Mouse (Mus musculus): Measurements from ENCODE around the gene Ubr4. TPM values are rescaled to one million over a fixed set of nuclear protein-coding genes. Genes with fewer than 3 reads are reported as not detected.
A peak's percentile ranks its signal among the peaks of the same experiment; 100 is the strongest.

Ubr4 gene
- polyA plus RNA-seq, 1 experiment from 2014 or later, result 68.6 TPM

GRCm38 (mm10) chr4:139464163-139464562 lies 111.8 kb downstream of the Ubr4 start:
- no peak overlapping the region for H3K9ac ChIP-seq (replicated peaks)
- no peaks in the 10 kb centered on the region for H3K9me3 ChIP-seq
- H3K4me3 ChIP-seq (replicated peaks), result no peak overlapping the region
- no peak overlapping the region for H3K4me2 ChIP-seq
- WGBS, result 93% methylated on average over 12 of the region's 12 CpGs
- no peak overlapping the region for H3K27ac ChIP-seq
- H3K4me1 ChIP-seq (replicated peaks), result no peaks in the 10 kb centered on the region
- ATAC-seq (ENCODE audit: insufficient number of reproducible peaks, insufficient read depth, low FRiP score, low TSS enrichment, low read depth), result no peak
- H3K27me3 ChIP-seq, result no peaks in the 10 kb centered on the region
- peaks cover 100% of the 10 kb centered on the region for H3K36me3 ChIP-seq

GRCm38 (mm10) chr4:139466541-139466940 lies 114.1 kb downstream of the Ubr4 start:
- Histone ChIP-seq H3K4me2 (no peak overlapping the region), H3K4me3 (replicated peaks) (no peak overlapping the region), H3K27ac (no peak overlapping the region), H3K9me3 (no peaks in the 10 kb centered on the region), H3K9ac (replicated peaks) (no peak overlapping the region), H3K27me3 (no peaks in the 10 kb centered on the region), H3K4me1 (replicated peaks) (no peaks in the 10 kb centered on the region), H3K36me3 (peaks cover 100% of the 10 kb centered on the region)
- ATAC-seq (ENCODE audit: insufficient number of reproducible peaks, insufficient read depth, low FRiP score, low TSS enrichment, low read depth), result no peak
- WGBS, result 90% methylated on average over 6 of the region's 6 CpGs

DNA sequence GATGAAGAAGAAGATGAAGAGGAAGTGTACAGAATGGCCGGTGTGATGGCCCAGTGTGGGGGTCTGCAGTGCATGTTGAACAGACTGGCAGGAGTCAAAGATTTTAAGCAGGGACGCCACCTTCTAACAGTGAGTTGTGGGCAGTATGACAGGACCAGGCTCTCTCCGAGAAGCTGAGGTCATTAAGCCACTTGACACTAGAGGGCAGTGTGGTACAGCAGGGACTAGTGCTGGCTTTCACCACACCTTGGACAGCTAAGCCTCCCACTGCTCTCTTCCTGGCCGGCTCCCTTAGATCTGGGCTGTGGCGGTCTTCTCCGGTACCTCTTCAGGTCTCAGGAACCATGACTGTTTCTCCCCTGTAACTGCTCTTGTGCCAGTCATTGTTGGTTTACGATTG lies 117.8 kb downstream of the Ubr4 start:
- Histone ChIP-seq H3K27me3 (no peaks in the 10 kb centered on the region), H3K4me3 (replicated peaks) (no peak overlapping the region), H3K4me1 (replicated peaks) (no peaks in the 10 kb centered on the region), H3K9ac (replicated peaks) (no peak overlapping the region), H3K9me3 (no peaks in the 10 kb centered on the region), H3K27ac (no peak overlapping the region), H3K36me3 (peaks cover 100% of the 10 kb centered on the region), H3K4me2 (no peak overlapping the region)
- ATAC-seq (ENCODE audit: insufficient number of reproducible peaks, insufficient read depth, low FRiP score, low TSS enrichment, low read depth), result peak; percentile 22; the same call in 1 of the 2 replicates
- 51% methylated on average over 7 of the region's 7 CpGs for WGBS

- Histone ChIP-seq H3K9ac (replicated peaks) (no peak overlapping the region), H3K27ac (no peak overlapping the region), H3K27me3 (no peaks in the 10 kb centered on the region), H3K9me3 (no peaks in the 10 kb centered on the region), H3K4me1 (replicated peaks) (no peaks in the 10 kb centered on the region), H3K4me2 (no peak overlapping the region), H3K4me3 (replicated peaks) (no peak overlapping the region), H3K36me3 (peaks cover 100% of the 10 kb centered on the region)
- ATAC-seq (ENCODE audit: insufficient number of reproducible peaks, insufficient read depth, low FRiP score, low TSS enrichment, low read depth), result no peak
- WGBS, result 92% methylated on average over 16 of the region's 16 CpGs
These were observed 124.5 kb downstream of the Ubr4 start for GRCm38 (mm10) chr4:139476663-139477625.

GRCm38 (mm10) chr4:139477983-139478382 lies 125.6 kb downstream of the Ubr4 start:
- no peaks in the 10 kb centered on the region for H3K9me3 ChIP-seq
- WGBS, result 85% methylated on average over 2 of the region's 2 CpGs
- H3K4me3 ChIP-seq (replicated peaks), result no peak overlapping the region
- peaks cover 100% of the 10 kb centered on the region for H3K36me3 ChIP-seq
- H3K27ac ChIP-seq, result no peak overlapping the region
- H3K27me3 ChIP-seq, result no peaks in the 10 kb centered on the region
- no peak for ATAC-seq (ENCODE audit: insufficient number of reproducible peaks, insufficient read depth, low FRiP score, low TSS enrichment, low read depth)
- H3K4me1 ChIP-seq (replicated peaks), result no peaks in the 10 kb centered on the region
- no peak overlapping the region for H3K4me2 ChIP-seq
- no peak overlapping the region for H3K9ac ChIP-seq (replicated peaks)

- Histone ChIP-seq H3K9ac (replicated peaks) (no peak overlapping the region), H3K4me1 (replicated peaks) (no peaks in the 10 kb centered on the region), H3K9me3 (no peaks in the 10 kb centered on the region), H3K27me3 (no peaks in the 10 kb centered on the region), H3K4me3 (replicated peaks) (no peak overlapping the region), H3K4me2 (no peak overlapping the region), H3K27ac (no peak overlapping the region), H3K36me3 (peaks cover 100% of the 10 kb centered on the region)
- 95% methylated on average over 8 of the region's 8 CpGs for WGBS
- ATAC-seq (ENCODE audit: insufficient number of reproducible peaks, insufficient read depth, low FRiP score, low TSS enrichment, low read depth), result no peak
These were observed 126.8 kb downstream of the Ubr4 start for GRCm38 (mm10) chr4:139479176-139479575.

- no peak for ATAC-seq (ENCODE audit: insufficient number of reproducible peaks, insufficient read depth, low FRiP score, low TSS enrichment, low read depth)
- H3K36me3 ChIP-seq, result peaks cover 100% of the 10 kb centered on the region
- H3K27ac ChIP-seq, result no peak overlapping the region
- H3K9me3 ChIP-seq, result no peaks in the 10 kb centered on the region
- no peaks in the 10 kb centered on the region for H3K4me1 ChIP-seq (replicated peaks)
- no peak overlapping the region for H3K4me2 ChIP-seq
- H3K27me3 ChIP-seq, result no peaks in the 10 kb centered on the region
- no peak overlapping the region for H3K9ac ChIP-seq (replicated peaks)
- H3K4me3 ChIP-seq (replicated peaks), result no peak overlapping the region
- 94% methylated on average over 1 of the region's 1 CpGs for WGBS
These were observed 129.0 kb downstream of the Ubr4 start for GRCm38 (mm10) chr4:139481400-139481799.

GRCm38 (mm10) chr4:139483461-139484105 lies 131.2 kb downstream of the Ubr4 start:
- H3K9me3 ChIP-seq, result no peaks in the 10 kb centered on the region
- no peaks in the 10 kb centered on the region for H3K4me1 ChIP-seq (replicated peaks)
- no peak for ATAC-seq (ENCODE audit: insufficient number of reproducible peaks, insufficient read depth, low FRiP score, low TSS enrichment, low read depth)
- H3K9ac ChIP-seq (replicated peaks), result no peak overlapping the region; the same call in 1 of the 2 replicates
- peaks cover 100% of the 10 kb centered on the region for H3K36me3 ChIP-seq
- H3K27ac ChIP-seq, result no peak overlapping the region
- 90% methylated on average over 8 of the region's 8 CpGs for WGBS
- no peak overlapping the region for H3K4me2 ChIP-seq
- no peak overlapping the region for H3K4me3 ChIP-seq (replicated peaks)
- H3K27me3 ChIP-seq, result no peaks in the 10 kb centered on the region

DNA sequence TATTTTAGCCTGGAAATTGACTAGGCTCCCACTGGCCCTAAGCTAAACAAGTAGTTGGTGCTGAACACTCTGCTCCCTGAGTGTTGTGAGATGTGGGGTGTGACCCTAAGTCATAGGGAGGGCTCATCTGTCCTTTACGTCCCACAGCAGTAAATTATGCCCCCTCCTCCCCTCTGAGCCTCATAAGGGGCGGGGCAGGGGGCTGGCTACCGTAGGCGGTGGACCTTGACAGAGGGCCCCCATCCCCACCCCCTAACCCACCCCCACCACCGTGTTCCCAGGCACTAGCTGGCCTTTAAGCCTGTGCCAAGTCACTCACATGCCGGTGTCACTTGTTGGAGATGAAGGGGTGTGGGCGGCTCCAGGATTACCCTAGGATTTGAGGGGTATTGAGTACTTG lies 132.1 kb downstream of the Ubr4 start:
- H3K27ac ChIP-seq, result no peak overlapping the region
- 76% methylated on average over 7 of the region's 7 CpGs for WGBS
- H3K27me3 ChIP-seq, result no peaks in the 10 kb centered on the region
- H3K4me3 ChIP-seq (replicated peaks), result no peak overlapping the region
- no peak overlapping the region for H3K9ac ChIP-seq (replicated peaks)
- peaks cover 100% of the 10 kb centered on the region for H3K36me3 ChIP-seq
- no peak overlapping the region for H3K4me2 ChIP-seq
- no peak for ATAC-seq (ENCODE audit: insufficient number of reproducible peaks, insufficient read depth, low FRiP score, low TSS enrichment, low read depth)
- no peaks in the 10 kb centered on the region for H3K4me1 ChIP-seq (replicated peaks)
- H3K9me3 ChIP-seq, result no peaks in the 10 kb centered on the region

DNA sequence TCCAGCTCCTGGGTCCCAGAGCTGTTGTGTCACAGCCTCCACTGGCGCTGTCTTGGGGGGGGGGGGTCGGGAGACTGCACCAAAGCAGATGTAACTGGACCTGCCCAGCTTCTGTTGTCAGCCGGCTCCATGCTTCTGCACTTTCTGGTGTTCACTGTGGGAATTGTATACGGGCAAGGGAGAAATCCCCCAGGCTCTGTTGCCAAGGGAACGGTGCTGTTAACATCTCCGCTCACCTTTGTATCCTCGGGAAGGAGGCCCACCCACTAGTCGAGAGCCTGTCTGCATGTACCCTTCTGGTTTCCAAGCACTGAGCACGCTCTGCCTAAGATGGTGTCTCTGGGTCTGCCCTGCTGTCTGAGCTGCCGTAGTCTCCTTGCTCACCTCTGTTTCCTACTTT lies 134.7 kb downstream of the Ubr4 start:
- Histone ChIP-seq H3K4me2 (no peak overlapping the region), H3K9me3 (no peaks in the 10 kb centered on the region), H3K4me3 (replicated peaks) (no peak overlapping the region), H3K27ac (no peak overlapping the region), H3K27me3 (no peaks in the 10 kb centered on the region), H3K4me1 (replicated peaks) (no peaks in the 10 kb centered on the region), H3K36me3 (peaks cover 100% of the 10 kb centered on the region), H3K9ac (replicated peaks) (0 out of 2 replicates have a peak overlapping the region, but pooled peaks have one; percentile 8)
- 55% methylated on average over 10 of the region's 10 CpGs for WGBS
- no peak for ATAC-seq (ENCODE audit: insufficient number of reproducible peaks, insufficient read depth, low FRiP score, low TSS enrichment, low read depth)

DNA sequence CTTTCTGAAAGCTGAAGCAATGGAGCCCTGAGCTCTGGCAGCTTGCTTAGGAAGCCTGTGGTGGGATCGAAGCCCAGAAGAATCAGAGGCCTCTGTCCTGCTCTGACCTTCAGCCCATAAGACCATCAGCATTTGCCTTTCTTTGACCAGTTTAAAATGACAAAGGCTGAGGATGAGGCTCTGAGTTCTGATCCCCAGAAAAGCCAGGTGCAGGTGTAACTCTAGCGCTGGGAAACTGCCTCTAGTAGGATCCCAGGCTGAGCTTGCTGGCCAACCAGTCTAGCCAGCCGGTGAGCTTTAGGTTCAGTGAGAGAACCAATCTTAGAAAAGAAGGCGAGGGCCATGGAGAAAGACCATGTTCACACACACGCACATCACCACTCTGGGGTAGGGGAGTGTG lies 135.9 kb downstream of the Ubr4 start:
- Histone ChIP-seq H3K36me3 (peaks cover 92% of the 10 kb centered on the region), H3K9ac (replicated peaks) (no peak overlapping the region), H3K4me1 (replicated peaks) (no peaks in the 10 kb centered on the region), H3K27me3 (no peaks in the 10 kb centered on the region), H3K4me3 (replicated peaks) (no peak overlapping the region), H3K27ac (no peak overlapping the region), H3K9me3 (no peaks in the 10 kb centered on the region), H3K4me2 (no peak overlapping the region)
- no peak for ATAC-seq (ENCODE audit: insufficient number of reproducible peaks, insufficient read depth, low FRiP score, low TSS enrichment, low read depth)
- WGBS, result 90% methylated on average over 5 of the region's 5 CpGs
